Mouse (Mus musculus) small intestine, adult 2 months (tissue): Measurements from ENCODE around the gene Hoxa9.

ENCODE experiments used
- CTCF ChIP-seq: fragments of 200-500 bp; IDR thresholded peaks from 2 replicates; pipeline ENCODE4 v1.5.1; 2012; ENCODE audit warnings: low read depth, mild to moderate bottlenecking, control low read depth, inconsistent platforms, low read length, moderate library complexity, mixed read lengths; ENCODE audit not compliant: insufficient replicate concordance, insufficient read length; ENCODE audit errors: extremely low read depth
- POLR2A ChIP-seq: fragments of 200-500 bp; IDR thresholded peaks from 2 replicates; pipeline ENCODE4 v1.6.1; 2012; ENCODE audit warnings: low read depth, mild to moderate bottlenecking, control low read depth, inconsistent platforms, low read length, moderate library complexity

- no peak for TF ChIP-seq CTCF
- no peak for TF ChIP-seq POLR2A
Observed at GRCm38 (mm10) chr6:52228475-52229465, 2.1 kb downstream of the Hoxa9 start.
